Mouse (Mus musculus) ES-Bruce4 (cell line): ENCODE results near the gene Foxl2.

Experiments used
- CTCF ChIP-seq: IDR thresholded peaks from one replicate; pipeline ENCODE4 v1.8.1; 2011; ENCODE audit warnings: low read depth, low read length
- EP300 ChIP-seq: IDR thresholded peaks from 2 replicates; pipeline ENCODE4 v1.6.1; 2011; ENCODE audit warnings: low read depth, low read length; ENCODE audit not compliant: insufficient read depth
- POLR2A ChIP-seq: IDR thresholded peaks from one replicate; pipeline ENCODE4 v1.8.1; 2011; ENCODE audit warnings: low read length; ENCODE audit not compliant: insufficient read depth

GRCm38 (mm10) chr9:98955103-98955715 is at the start of gene Foxl2:
- TF ChIP-seq CTCF (no peak), POLR2A (no peak), EP300 (no peak)
